Mouse (Mus musculus) kidney, adult 9 months (tissue): ENCODE data around the gene Rps18.
A peak's percentile ranks its signal among the peaks of the same experiment; 100 is the strongest.

ENCODE experiments used
- DNase-seq: peaks from one replicate; pipeline ENCODE4 v3.0.0; 2022

Gene Rps18

GRCm38 (mm10) chr17:33940981-33941380 lies 14.8 kb downstream of the Rps18 start:
- no peak for DNase-seq

DNA sequence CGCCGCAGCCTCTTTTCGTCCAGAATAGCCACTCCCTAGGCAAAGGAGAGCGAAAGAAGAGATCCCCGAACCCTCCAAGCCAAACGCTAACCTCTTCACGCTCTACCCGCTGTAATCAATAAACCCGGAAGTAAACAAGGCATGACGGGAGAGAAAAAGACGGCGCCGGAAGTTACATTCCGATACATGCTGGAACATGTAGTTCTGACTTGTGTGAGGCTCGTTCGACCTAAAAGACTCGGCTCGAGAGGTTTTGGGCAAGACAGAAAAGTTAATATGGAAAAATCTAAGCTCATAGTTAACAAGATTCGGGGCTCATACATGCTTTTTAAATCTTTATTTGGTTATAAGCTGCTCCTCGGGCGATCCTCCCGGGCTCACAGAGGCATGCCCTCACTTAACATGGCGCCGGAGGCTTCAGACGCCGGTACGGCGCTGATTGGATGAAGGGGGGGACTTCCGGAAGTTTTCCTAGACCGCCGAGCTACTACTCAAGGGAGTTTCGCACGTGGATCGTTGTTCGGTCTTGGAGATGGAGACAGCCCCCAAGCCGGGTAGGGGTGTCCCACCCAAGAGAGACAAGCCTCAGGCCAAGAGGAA lies 15.5 kb downstream of the Rps18 start, which contains the start of the genes Pfdn6 and Wdr46:
Gene Pfdn6, minus strand, starts transcription at position 138 of the 600 bp plus-strand sequence.
Gene Wdr46, plus strand, starts transcription at position 455 of the 600 bp plus-strand sequence.
- DNase-seq = peak; percentile 94

DNA sequence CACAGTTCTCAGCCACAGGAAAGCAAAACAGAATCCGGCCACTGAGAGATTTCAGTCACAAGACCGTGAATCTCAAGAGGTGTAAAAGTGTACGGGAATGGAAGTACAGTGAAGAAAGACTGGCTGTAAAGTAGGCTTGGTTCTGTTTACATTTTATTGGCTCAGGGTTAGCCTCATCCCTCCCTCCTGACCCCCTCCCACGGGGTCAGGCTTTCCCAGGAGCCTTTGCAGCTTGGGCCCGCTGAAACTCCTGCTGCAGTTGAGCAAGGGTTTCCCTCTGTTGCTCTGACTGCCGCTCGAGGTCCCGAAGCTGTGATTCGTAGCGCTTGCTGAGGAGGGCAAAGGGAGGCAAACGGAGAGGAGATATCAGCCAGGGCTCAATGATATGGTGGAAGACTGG lies 17.0 kb downstream of the Rps18 start:
- DNase-seq = no peak

DNA sequence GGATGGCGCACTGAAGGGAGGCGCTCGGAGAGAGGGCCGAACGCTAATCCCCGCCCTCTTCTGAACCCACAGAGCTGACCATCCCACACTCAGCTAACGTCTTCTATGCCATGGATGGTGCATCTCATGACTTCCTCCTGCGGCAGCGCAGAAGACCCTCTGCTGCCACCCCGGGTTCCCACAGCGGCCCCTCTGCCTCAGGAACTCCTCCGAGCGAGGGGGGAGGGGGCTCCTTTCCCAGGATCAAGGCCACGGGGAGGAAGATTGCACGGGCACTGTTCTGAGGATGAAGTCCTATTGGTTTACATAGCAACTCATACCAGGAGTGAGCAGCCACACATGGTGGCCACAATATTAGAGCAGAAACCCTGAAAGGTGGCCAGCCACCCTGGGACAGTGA lies 18.8 kb downstream of the Rps18 start:
- no peak for DNase-seq

- no peak for DNase-seq
Observed at GRCm38 (mm10) chr17:33935422-33936055, 20.3 kb downstream of the Rps18 start.

DNA sequence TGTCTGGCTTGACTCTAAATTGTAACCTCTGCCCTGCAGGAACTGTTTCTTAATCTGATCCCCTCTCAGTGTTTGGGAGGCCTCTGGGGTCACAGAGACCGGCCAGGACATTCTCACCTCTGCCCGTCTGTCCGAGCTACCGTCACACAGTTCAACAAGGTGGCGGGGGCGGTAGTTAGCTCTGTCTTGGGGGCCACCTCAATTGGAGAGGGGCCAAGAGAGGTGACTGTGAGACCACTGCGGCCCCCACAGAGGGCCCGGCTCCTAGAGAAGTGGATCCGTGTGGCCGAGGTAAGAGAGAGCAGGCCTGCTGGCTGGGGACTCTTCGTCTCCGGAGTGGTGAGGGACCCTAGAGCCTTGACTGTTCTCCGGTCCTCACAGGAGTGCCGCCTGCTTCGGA lies 22.8 kb downstream of the Rps18 start:
- no peak for DNase-seq

DNA sequence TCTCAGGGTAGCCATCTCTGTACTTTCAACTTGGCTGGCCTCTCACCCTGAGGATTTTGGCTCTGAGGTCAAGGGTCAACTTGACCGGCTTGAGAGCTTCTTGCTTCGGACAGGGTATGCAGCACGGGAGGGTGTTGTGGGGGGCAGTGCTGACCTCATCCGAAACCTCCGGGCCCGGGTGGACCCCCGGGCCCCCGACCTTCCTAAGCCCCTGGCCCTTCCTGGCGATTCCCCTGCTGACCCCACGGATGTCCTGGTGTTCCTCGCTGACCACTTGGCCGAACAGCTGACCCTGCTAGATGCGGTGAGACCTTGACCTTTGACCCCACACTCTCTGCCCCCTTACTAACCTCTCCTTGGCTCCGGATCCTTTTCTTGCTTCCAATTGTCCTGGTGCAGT lies 23.4 kb downstream of the Rps18 start:
- DNase-seq = peak; percentile 41

DNA sequence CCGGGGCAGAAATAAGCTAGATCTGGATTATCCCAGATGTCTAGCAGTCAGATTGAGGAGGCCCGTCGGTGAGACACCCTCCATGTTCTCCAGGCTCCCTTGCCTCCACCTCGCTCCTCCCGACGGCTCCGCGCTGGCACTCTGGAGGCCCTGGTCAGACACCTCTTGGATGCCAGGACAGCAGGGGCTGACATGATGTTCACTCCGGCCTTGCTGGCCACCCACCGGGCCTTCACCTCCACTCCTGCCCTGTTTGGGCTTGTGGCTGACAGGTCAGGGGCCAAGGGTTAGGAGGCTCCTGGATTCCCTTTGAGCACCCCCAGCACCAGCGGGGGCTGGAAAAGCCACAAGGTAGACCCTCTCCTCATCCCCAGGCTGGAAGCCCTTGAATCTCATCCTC lies 23.9 kb downstream of the Rps18 start:
- no peak for DNase-seq

- DNase-seq = no peak
Observed at GRCm38 (mm10) chr17:33931159-33931866, 24.5 kb downstream of the Rps18 start.

DNA sequence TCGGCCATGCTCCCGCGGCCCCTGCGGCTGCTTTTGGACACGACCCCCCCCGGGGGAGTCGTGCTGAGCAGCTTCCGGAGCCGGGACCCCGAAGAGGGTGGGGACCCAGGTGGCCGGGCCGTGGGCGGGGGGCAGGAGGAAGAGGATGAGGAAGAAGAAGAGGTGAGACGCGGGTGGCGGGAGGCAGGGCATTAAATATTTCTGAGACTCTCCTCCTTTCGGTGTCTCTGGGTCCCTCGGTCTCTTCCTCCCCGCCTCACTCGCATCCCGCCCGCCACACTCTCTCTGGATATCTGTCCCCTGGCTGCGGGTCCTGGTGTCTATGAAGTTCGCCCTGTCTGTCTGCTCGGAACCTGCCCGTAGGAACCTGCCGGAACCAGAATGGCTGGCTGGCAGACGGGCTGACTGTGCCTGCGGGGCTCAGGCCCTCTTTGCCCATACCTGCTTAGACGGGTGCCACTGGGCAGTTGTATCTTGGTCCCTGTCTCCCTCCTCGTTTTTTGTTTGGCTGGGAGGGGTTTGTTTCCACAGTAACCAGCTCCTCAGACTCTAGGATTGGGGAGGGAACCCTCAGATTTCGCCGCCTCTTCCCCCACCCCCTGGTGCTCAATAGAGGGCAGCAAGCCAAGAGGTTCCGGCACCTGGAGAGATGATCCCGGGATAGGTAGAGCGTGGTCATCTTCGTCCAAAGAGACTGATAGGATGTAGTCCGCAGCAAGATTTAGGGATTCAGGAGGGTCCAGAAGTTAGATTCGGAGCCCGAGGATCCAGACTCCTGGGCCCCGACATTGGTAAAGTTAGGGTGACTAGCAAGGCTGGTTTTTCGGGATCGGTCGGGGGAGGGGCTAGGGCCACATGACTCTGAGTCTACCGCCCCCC lies 25.3 kb downstream of the Rps18 start:
- peak; percentile 84 for DNase-seq

GRCm38 (mm10) chr17:33929371-33930279 lies 26.2 kb downstream of the Rps18 start, which contains the start of gene Rgl2:
Gene Rgl2, plus strand, starts transcription at chr17:33929543.
- peak; percentile 92 for DNase-seq

DNA sequence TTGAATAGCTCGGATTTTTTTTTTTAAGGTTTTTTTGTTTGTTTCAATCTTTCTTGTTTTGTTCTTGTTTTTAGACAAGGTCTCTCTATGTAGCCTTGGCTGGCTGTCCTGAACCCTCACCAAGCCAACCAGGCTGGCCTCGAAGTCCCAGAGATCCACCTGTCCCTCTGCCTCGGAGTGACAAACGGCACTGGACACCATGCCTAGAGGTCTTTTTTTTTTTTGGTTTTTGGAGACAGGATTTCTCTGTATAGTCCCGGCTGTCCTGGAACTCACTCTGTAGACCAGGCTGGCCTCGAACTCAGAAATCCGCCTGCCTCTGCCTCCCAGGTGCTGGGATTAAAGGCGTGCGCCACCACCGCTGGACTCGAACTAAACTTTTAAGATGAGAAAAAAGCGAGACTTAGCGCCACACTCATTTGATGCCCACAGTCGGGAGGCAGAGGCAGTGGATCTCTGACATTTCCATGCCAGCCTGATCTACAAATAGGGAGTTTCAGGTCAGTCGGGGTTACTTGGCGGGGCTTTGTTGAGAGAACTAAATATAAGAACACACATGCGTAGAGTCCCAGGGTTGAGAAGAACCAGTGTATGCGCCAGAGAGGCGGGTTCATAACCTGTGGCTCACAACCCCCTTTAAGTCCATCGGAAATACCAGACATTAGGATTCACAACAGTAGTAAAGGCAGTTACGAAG lies 27.4 kb downstream of the Rps18 start:
- DNase-seq = no peak

- peak; percentile 57 for DNase-seq
Observed at GRCm38 (mm10) chr17:33926207-33926932, 29.4 kb downstream of the Rps18 start.

- DNase-seq = no peak
Observed at GRCm38 (mm10) chr17:33925406-33926116, 30.2 kb downstream of the Rps18 start.

DNA sequence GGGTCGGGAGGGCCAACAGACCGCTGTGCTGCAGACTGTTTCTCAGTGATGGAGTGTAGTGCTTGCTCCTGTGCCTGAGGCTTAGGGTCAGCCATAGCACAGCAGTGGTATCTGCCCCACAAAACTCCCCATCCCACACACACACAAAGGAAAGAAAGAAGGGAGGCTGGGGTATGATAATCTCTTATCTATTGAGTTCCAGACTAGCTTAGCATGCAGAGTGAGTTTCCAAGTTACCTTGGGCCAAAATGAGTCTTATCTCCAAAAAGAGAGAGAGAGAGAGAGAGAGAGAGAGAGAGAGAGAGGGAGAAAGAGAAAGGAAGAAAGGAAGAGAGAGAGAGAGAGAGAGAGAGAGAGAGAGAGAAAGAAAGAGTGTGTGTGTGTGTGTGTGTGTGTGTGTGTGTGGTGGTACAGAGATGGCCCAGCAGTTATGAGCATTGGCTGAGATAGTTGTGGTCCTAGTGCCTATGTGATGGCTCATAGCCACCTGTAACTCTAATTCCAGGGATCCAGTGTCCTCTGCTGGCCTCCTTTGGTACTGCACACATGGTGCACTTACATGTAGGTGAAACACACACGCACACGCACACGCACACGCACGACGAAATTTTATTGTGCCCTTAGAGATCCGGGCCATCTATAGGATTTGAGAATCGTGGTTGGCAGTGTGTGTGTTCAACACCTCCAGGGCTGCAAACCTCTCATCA lies 31.1 kb downstream of the Rps18 start:
- DNase-seq = peak; percentile 59

DNA sequence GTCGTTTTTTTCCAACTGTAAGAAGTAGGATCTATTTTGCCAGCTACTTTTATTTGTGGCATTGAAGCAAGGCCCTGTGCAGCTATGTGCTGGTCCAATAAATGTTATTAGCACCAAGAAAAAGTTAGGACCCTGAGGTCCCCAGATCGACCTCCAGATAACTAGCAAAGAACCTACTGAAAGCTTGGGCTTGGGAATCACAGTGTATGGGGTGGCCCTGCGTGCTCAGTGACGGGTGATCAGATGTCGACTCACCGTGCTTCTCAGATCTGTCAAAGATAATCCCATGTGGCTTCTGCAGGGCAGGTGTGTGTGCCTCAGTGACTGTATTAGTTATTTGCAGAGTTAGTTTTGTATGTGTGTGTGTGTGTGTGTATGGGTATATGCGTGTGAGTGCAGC lies 34.4 kb downstream of the Rps18 start:
- DNase-seq = no peak

DNA sequence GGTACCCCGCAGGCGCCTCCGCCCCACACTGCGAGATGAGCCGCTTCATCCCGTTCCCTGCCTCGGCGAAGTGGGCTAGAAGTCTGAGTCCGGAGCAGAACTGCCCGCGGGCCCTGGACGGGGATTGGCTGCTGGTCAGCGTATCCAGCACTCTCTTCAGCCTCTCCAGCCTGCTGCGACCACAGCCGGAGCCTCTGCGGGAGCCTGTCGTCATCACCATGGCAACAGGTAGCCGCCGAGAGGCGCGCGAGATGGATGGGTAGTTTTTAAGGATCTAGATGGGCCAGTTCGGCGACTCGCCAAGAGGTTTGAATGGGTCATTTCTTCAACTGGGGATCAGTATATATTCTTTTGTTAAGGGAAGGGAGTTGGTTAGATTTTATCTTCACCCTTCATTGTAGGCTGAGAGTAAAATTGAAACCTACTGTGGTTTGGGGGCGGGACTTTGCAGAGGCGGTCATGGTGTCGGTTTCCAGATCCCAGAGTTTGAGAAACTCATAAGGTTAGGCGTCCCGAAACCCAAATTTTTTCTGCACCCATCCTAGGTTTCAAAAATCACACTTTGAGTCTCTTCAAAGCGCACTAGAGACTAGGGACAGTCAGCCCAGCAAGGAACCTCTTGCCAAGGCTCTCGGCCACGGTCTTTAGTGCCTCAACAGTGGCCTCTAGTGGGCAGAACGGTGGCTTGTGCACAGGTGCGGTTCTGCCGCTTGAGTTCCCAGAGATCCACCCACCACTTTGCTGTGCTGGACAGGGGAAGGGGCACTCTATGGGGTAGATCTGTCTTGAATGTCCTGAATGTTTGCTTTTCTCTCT lies 35.3 kb downstream of the Rps18 start:
- DNase-seq = peak; percentile 91
